Mouse (Mus musculus): Measurements from ENCODE around the gene Tmem199. TPM values are rescaled to one million over a fixed set of nuclear protein-coding genes. Genes with fewer than 3 reads are reported as not detected.
"Not testable (repeated sequence)": the region's sequence is repeated elsewhere in the genome, so short reads cannot be mapped to it uniquely, and the experiment has no call there.

Gene Tmem199
- polyA plus RNA-seq, 1 experiment from 2014 or later = 61.2 TPM

DNA sequence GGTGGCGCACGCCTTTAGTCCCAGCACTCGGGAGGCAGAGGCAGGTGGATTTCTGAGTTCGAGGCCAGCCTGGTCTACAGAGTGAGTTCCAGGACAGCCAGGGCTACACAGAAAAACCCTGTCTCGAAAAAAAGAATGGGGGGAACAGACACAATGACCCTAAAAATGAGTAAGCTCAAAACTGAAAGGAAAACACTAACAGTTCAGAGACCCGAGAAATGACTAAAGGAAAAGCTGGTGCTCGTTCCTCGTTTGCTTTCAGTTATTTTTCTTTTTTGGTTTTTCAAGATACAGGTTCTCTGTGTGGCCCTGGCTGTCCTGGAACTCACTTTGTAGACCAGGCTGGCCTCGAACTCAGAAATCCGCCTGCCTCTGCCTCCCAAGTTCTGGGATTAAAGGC, 19.5 kb upstream of the Tmem199 start:
- WGBS = 87% methylated on average over 10 of the region's 10 CpGs
- H3K9me3 ChIP-seq (ENCODE audit: control insufficient read depth, low read length); H3K4me2 ChIP-seq (replicated peaks; ENCODE audit: low read depth, low read length); ATAC-seq (ENCODE audit: low FRiP score, low TSS enrichment); H3K9ac ChIP-seq (ENCODE audit: low read depth, low read length); H3K4me3 ChIP-seq (ENCODE audit: low read length); H3K27me3 ChIP-seq (ENCODE audit: control insufficient read depth, insufficient read depth, low read length): not testable (repeated sequence)
- H3K27ac ChIP-seq (ENCODE audit: low read depth, low read length) = 0 out of 2 replicates have a peak overlapping the region, but pooled peaks have one; percentile 37
- H3K4me1 ChIP-seq (ENCODE audit: control insufficient read depth, insufficient read depth, low read length) = peaks cover 22% of the 10 kb centered on the region
- peaks cover 36% of the 10 kb centered on the region for H3K36me3 ChIP-seq (ENCODE audit: control insufficient read depth, insufficient read depth, low read length)

DNA sequence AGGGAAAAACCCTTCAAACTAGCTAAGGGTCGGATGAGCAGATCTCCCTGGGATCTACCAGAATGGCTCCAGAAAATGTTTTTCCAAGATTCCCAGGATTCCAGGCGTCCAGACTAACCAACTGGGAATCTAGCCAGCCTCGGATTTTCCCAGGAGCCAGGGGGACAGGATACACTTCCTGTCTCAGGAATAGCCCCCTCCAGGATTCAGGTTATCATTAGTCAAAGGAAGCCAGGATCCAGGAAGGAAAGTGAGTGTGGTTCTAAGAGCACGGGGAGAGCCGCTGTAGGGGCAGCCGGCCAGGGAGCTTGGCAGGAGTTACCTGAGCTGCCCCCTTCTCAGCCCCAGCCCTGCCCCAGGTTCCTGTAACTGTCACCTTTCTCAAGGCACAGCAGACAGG, 19.1 kb upstream of the Tmem199 start:
- H3K4me3 ChIP-seq (ENCODE audit: low read length) = no peak overlapping the region
- H3K9ac ChIP-seq (ENCODE audit: low read depth, low read length) = no peak overlapping the region; the same call in 1 of the 2 replicates
- H3K4me2 ChIP-seq (replicated peaks; ENCODE audit: low read depth, low read length) = no peak overlapping the region
- H3K4me1 ChIP-seq (ENCODE audit: control insufficient read depth, insufficient read depth, low read length) = peaks cover 22% of the 10 kb centered on the region
- no peaks in the 10 kb centered on the region for H3K9me3 ChIP-seq (ENCODE audit: control insufficient read depth, low read length)
- H3K36me3 ChIP-seq (ENCODE audit: control insufficient read depth, insufficient read depth, low read length) = peaks cover 41% of the 10 kb centered on the region
- WGBS = 71% methylated on average over 6 of the region's 6 CpGs
- H3K27ac ChIP-seq (ENCODE audit: low read depth, low read length) = peak overlapping the region; percentile 37; the same call in 1 of the 2 replicates
- ATAC-seq (ENCODE audit: low FRiP score, low TSS enrichment) = no peak
- H3K27me3 ChIP-seq (ENCODE audit: control insufficient read depth, insufficient read depth, low read length) = no peaks in the 10 kb centered on the region

- Histone ChIP-seq H3K9ac (ENCODE audit: low read depth, low read length) (no peak overlapping the region), H3K9me3 (ENCODE audit: control insufficient read depth, low read length) (no peaks in the 10 kb centered on the region), H3K4me1 (ENCODE audit: control insufficient read depth, insufficient read depth, low read length) (peaks cover 21% of the 10 kb centered on the region), H3K4me2 (replicated peaks; ENCODE audit: low read depth, low read length) (no peak overlapping the region), H3K27ac (ENCODE audit: low read depth, low read length) (peak overlapping the region; percentile 1; the same call in 1 of the 2 replicates), H3K4me3 (ENCODE audit: low read length) (no peak overlapping the region), H3K27me3 (ENCODE audit: control insufficient read depth, insufficient read depth, low read length) (no peaks in the 10 kb centered on the region), H3K36me3 (ENCODE audit: control insufficient read depth, insufficient read depth, low read length) (peaks cover 52% of the 10 kb centered on the region)
- ATAC-seq (ENCODE audit: low FRiP score, low TSS enrichment) = no peak
- 78% methylated on average over 12 of the region's 12 CpGs for whole genome bisulfite sequencing
Measured at GRCm38 (mm10) chr11:78530001-78530400, 18.0 kb upstream of the Tmem199 start.

DNA sequence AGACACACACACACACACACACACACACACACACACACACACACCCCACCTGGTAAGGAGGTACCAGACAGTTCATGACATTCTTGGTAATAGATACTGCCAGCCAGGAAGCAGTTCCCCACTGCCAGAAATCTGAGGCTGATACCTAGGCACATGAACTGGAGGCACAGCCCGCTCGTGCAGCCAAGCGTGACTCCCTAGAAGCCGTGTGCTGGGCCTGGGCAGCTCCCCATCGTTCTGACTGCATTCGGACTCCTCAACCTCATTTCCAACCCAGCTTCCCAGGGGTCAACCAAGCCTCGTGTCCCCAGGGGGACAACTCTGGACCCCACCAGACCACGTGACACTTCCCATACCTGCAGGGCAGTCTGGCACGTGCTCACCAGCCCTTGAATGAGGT, 16.7 kb upstream of the Tmem199 start:
- Histone ChIP-seq H3K27ac (ENCODE audit: low read depth, low read length) (peak overlapping the region; percentile 65; the same call in 1 of the 2 replicates), H3K9me3 (ENCODE audit: control insufficient read depth, low read length) (no peaks in the 10 kb centered on the region), H3K4me2 (replicated peaks; ENCODE audit: low read depth, low read length) (no peak overlapping the region), H3K4me3 (ENCODE audit: low read length) (no peak overlapping the region), H3K27me3 (ENCODE audit: control insufficient read depth, insufficient read depth, low read length) (no peaks in the 10 kb centered on the region), H3K4me1 (ENCODE audit: control insufficient read depth, insufficient read depth, low read length) (0 out of 2 replicates have a peak, but pooled peaks cover 15% of the 10 kb centered on the region), H3K36me3 (ENCODE audit: control insufficient read depth, insufficient read depth, low read length) (peaks cover 64% of the 10 kb centered on the region), H3K9ac (ENCODE audit: low read depth, low read length) (no peak overlapping the region)
- peak; percentile 82 for ATAC-seq (ENCODE audit: low FRiP score, low TSS enrichment)
- WGBS = 35% methylated on average over 9 of the region's 9 CpGs

GRCm38 (mm10) chr11:78524838-78525237, 12.9 kb upstream of the Tmem199 start:
- WGBS = 91% methylated on average over 2 of the region's 2 CpGs
- H3K4me2 ChIP-seq (replicated peaks; ENCODE audit: low read depth, low read length) = no peak overlapping the region
- H3K36me3 ChIP-seq (ENCODE audit: control insufficient read depth, insufficient read depth, low read length) = peaks cover 93% of the 10 kb centered on the region
- no peak overlapping the region for H3K9ac ChIP-seq (ENCODE audit: low read depth, low read length)
- no peak for ATAC-seq (ENCODE audit: low FRiP score, low TSS enrichment)
- no peaks in the 10 kb centered on the region for H3K27me3 ChIP-seq (ENCODE audit: control insufficient read depth, insufficient read depth, low read length)
- H3K4me3 ChIP-seq (ENCODE audit: low read length) = no peak overlapping the region
- H3K9me3 ChIP-seq (ENCODE audit: control insufficient read depth, low read length) = no peaks in the 10 kb centered on the region
- no peak overlapping the region for H3K27ac ChIP-seq (ENCODE audit: low read depth, low read length)
- H3K4me1 ChIP-seq (ENCODE audit: control insufficient read depth, insufficient read depth, low read length) = 0 out of 2 replicates have a peak, but pooled peaks cover 12% of the 10 kb centered on the region

- Histone ChIP-seq H3K4me3 (ENCODE audit: low read length) (no peak overlapping the region), H3K27ac (ENCODE audit: low read depth, low read length) (no peak overlapping the region), H3K36me3 (ENCODE audit: control insufficient read depth, insufficient read depth, low read length) (peaks cover 93% of the 10 kb centered on the region), H3K4me2 (replicated peaks; ENCODE audit: low read depth, low read length) (no peak overlapping the region), H3K27me3 (ENCODE audit: control insufficient read depth, insufficient read depth, low read length) (no peaks in the 10 kb centered on the region), H3K9ac (ENCODE audit: low read depth, low read length) (no peak overlapping the region), H3K9me3 (ENCODE audit: control insufficient read depth, low read length) (no peaks in the 10 kb centered on the region), H3K4me1 (ENCODE audit: control insufficient read depth, insufficient read depth, low read length) (no peaks in the 10 kb centered on the region)
- no peak for ATAC-seq (ENCODE audit: low FRiP score, low TSS enrichment)
- 86% methylated on average over 9 of the region's 9 CpGs for WGBS
Measured at GRCm38 (mm10) chr11:78523241-78523955, 11.4 kb upstream of the Tmem199 start.

DNA sequence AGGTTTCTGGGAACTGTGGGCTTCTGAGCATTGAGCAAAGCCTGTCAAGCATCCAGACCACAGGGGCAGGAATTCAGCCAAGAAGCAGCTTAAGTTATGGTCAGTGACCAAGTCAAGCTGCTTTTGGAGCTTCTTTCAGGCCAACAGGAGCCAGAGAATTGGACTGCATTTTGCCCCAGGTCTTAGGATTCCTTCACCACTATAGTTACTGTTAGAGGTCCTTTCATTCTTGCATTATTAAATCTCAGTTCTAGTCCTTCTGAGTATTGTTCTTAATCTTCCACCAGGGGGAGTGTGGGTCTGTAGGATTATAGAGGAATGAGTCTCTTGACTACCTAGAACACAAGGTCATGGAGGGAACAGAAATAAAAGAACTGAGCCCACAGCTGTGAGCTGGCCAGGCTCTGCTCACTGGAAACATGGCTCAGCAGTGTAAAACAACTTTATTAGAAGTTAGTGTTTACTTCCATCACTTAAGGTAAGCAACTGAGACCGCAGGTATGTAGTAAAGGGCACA, 10.6 kb upstream of the Tmem199 start:
- H3K27ac ChIP-seq (ENCODE audit: low read depth, low read length) = no peak overlapping the region
- no peak overlapping the region for H3K9ac ChIP-seq (ENCODE audit: low read depth, low read length)
- ATAC-seq (ENCODE audit: low FRiP score, low TSS enrichment) = no peak
- no peaks in the 10 kb centered on the region for H3K9me3 ChIP-seq (ENCODE audit: control insufficient read depth, low read length)
- no peak overlapping the region for H3K4me3 ChIP-seq (ENCODE audit: low read length)
- no peaks in the 10 kb centered on the region for H3K27me3 ChIP-seq (ENCODE audit: control insufficient read depth, insufficient read depth, low read length)
- H3K4me1 ChIP-seq (ENCODE audit: control insufficient read depth, insufficient read depth, low read length) = no peaks in the 10 kb centered on the region
- no peak overlapping the region for H3K4me2 ChIP-seq (replicated peaks; ENCODE audit: low read depth, low read length)
- WGBS = 91% methylated on average over 1 of the region's 1 CpGs
- peaks cover 94% of the 10 kb centered on the region for H3K36me3 ChIP-seq (ENCODE audit: control insufficient read depth, insufficient read depth, low read length)

GRCm38 (mm10) chr11:78521880-78522279, 9.9 kb upstream of the Tmem199 start:
- WGBS = 88% methylated on average over 3 of the region's 3 CpGs
- ATAC-seq (ENCODE audit: low FRiP score, low TSS enrichment) = no peak

GRCm38 (mm10) chr11:78518931-78519330, 7.0 kb upstream of the Tmem199 start:
- Histone ChIP-seq H3K9me3 (ENCODE audit: control insufficient read depth, low read length) (no peaks in the 10 kb centered on the region), H3K27ac (ENCODE audit: low read depth, low read length) (no peak overlapping the region), H3K27me3 (ENCODE audit: control insufficient read depth, insufficient read depth, low read length) (no peaks in the 10 kb centered on the region), H3K4me2 (replicated peaks; ENCODE audit: low read depth, low read length) (no peak overlapping the region), H3K4me1 (ENCODE audit: control insufficient read depth, insufficient read depth, low read length) (no peaks in the 10 kb centered on the region), H3K9ac (ENCODE audit: low read depth, low read length) (no peak overlapping the region), H3K4me3 (ENCODE audit: low read length) (no peak overlapping the region), H3K36me3 (ENCODE audit: control insufficient read depth, insufficient read depth, low read length) (peaks cover 85% of the 10 kb centered on the region)
- 92% methylated on average over 10 of the region's 10 CpGs for WGBS
- no peak for ATAC-seq (ENCODE audit: low FRiP score, low TSS enrichment)

More at GRCm38 (mm10) chr11:78521880-78522279, 9.9 kb upstream of the Tmem199 start:
- no peak overlapping the region for H3K27ac ChIP-seq (ENCODE audit: low read depth, low read length)
- H3K4me1 ChIP-seq (ENCODE audit: control insufficient read depth, insufficient read depth, low read length) = no peaks in the 10 kb centered on the region
- no peaks in the 10 kb centered on the region for H3K27me3 ChIP-seq (ENCODE audit: control insufficient read depth, insufficient read depth, low read length)
- H3K4me2 ChIP-seq (replicated peaks; ENCODE audit: low read depth, low read length) = no peak overlapping the region
- peaks cover 90% of the 10 kb centered on the region for H3K36me3 ChIP-seq (ENCODE audit: control insufficient read depth, insufficient read depth, low read length)
- no peak overlapping the region for H3K9ac ChIP-seq (ENCODE audit: low read depth, low read length)
- H3K9me3 ChIP-seq (ENCODE audit: control insufficient read depth, low read length) = no peaks in the 10 kb centered on the region
- no peak overlapping the region for H3K4me3 ChIP-seq (ENCODE audit: low read length)
